Mouse (Mus musculus) thymus, adult 2 months (tissue): Measurements from ENCODE around the gene Ccnjl. TPM values are rescaled to one million over a fixed set of nuclear protein-coding genes. Genes with fewer than 3 reads are reported as not detected.

Source experiments
- DNase-seq: peaks from one replicate; pipeline ENCODE4 v3.0.0; 2021
- H3K27ac ChIP-seq: fragments of 200-500 bp; 2 replicates; pipeline ENCODE4 v1.5.1; 2012; ENCODE audit warnings: low read length, control low read depth; ENCODE audit not compliant: control insufficient read depth, insufficient read depth
- H3K27me3 ChIP-seq: fragments of 200-500 bp; 2 replicates; pipeline ENCODE4 v1.6.1; 2012; ENCODE audit warnings: mild to moderate bottlenecking, low read length, moderate library complexity, mixed read lengths; ENCODE audit not compliant: control insufficient read depth, insufficient read depth
- H3K36me3 ChIP-seq: fragments of 200-500 bp; 2 replicates; pipeline ENCODE4 v1.6.1; 2012; ENCODE audit warnings: mild to moderate bottlenecking, low read length, moderate library complexity; ENCODE audit not compliant: control insufficient read depth, insufficient read depth
- H3K4me1 ChIP-seq: fragments of 200-500 bp; replicated peaks from 2 replicates; pipeline ENCODE4 v1.6.1; 2012; ENCODE audit warnings: low read length; ENCODE audit not compliant: control insufficient read depth, insufficient read depth
- H3K4me3 ChIP-seq: fragments of 200-500 bp; 2 replicates; pipeline ENCODE4 v1.5.1; 2012; ENCODE audit warnings: mild to moderate bottlenecking, low read length, control low read depth, moderate library complexity; ENCODE audit not compliant: control insufficient read depth, insufficient read depth
- CTCF ChIP-seq: fragments of 200-500 bp; IDR thresholded peaks from 2 replicates; pipeline ENCODE4 v1.5.1; 2012; ENCODE audit warnings: mild to moderate bottlenecking, control low read depth, low read length, moderate library complexity, borderline replicate concordance; ENCODE audit not compliant: control insufficient read depth, poor library complexity, insufficient read depth; ENCODE audit errors: extremely low read depth
- POLR2A ChIP-seq: fragments of 200-500 bp; IDR thresholded peaks from 2 replicates; pipeline ENCODE4 v1.6.1; 2012; ENCODE audit warnings: mild to moderate bottlenecking, low read length, control low read depth, moderate library complexity; ENCODE audit not compliant: control insufficient read depth, poor library complexity, insufficient read depth; ENCODE audit errors: extremely low read depth
- WGBS: fragments of 180-500 bp; shearing (Covaris S2); methylation state at CpG from one replicate; pipeline ENCODE4 v1.1.7; 2018; 5-methylcytosine and 5-hydroxymethylcytosine counted together
- polyA plus RNA-seq: library from polyadenylated mRNA; depleted of rRNA; stranded (reverse); fragments of >200 nt; gene quantifications from 2 replicates; pipeline ENCODE4 v1.2.3, GENCODE M21; 2012

The Ccnjl gene
- polyA plus RNA-seq, 1 experiment, result 9.4 TPM

DNA sequence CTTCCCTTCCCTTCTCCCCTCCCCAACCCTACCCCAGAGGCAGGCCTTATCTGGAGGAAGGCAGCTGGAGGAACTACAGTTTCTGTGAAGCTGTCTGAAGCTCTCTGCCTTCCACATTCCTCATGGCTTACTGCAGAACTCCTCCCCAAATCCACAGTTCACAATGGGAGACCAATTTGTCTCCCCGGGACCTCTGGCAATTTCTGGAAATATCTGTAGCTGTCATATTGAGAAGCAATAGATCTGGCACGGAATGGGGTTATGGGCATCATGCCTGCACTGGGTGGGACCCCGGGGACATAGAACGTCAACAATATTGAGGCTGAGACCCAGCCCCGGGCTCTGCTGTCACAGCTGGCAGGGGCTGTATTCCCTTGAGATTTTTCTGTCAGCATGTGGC lies 89.3 kb downstream of the Ccnjl start:
- H3K4me1 ChIP-seq, result no peaks in the 10 kb centered on the region; the same call in 1 of the 2 replicates
- H3K27me3 ChIP-seq, result no peaks in the 10 kb centered on the region
- H3K27ac ChIP-seq, result no peak overlapping the region
- DNase-seq, result no peak
- 94% methylated on average over 5 of the region's 5 CpGs for WGBS
- no peaks in the 10 kb centered on the region for H3K36me3 ChIP-seq
- no peak overlapping the region for H3K4me3 ChIP-seq
- TF ChIP-seq CTCF (no peak), POLR2A (no peak)

DNA sequence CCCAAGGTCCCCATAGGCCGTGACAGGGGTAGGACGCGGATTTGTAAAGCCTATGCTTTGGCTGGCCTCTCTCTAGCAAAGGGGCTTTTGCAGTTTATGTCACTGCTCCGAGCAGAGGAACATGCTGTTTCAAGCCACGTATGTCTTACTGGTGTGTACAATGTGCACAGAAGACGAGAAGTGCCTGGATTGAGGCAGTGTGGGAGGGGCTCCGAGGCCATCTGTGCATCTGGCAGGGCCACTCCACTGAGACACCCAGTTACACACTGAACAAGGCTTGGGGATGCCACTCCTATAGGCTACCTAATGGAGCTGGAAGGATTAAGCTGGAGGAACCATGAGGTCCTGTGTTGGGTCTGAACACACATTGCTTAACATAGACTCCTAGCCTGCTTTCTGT lies 89.8 kb downstream of the Ccnjl start:
- Histone ChIP-seq H3K36me3 (no peaks in the 10 kb centered on the region), H3K4me1 (no peaks in the 10 kb centered on the region; the same call in 1 of the 2 replicates), H3K27ac (no peak overlapping the region), H3K4me3 (no peak overlapping the region), H3K27me3 (no peaks in the 10 kb centered on the region)
- 94% methylated on average over 7 of the region's 7 CpGs for WGBS
- no peak for DNase-seq
- no peak for TF ChIP-seq CTCF
- no peak for TF ChIP-seq POLR2A

DNA sequence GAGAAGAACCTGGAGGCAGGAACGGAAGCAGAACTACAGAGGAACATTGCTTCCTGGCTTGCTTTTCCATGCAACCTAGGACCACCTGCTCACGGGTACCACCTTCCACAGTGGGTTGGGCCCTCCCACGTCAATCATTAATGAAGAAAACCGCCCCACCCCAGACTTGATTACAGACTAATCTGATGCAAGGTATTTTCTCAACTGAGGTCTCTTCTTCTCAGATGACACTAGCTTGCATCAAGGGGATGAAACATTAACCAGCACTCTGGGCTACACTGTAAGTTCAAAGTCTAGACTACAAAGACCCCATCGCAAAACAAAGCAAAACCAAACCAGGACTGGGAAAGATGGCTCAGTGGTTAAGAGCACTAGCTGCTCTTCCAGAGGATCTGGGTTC lies 93.2 kb downstream of the Ccnjl start:
- 92% methylated on average over 5 of the region's 5 CpGs for WGBS
- Histone ChIP-seq H3K27ac (no peak overlapping the region), H3K4me1 (no peaks in the 10 kb centered on the region; the same call in 1 of the 2 replicates), H3K4me3 (no peak overlapping the region), H3K36me3 (no peaks in the 10 kb centered on the region), H3K27me3 (no peaks in the 10 kb centered on the region)
- TF ChIP-seq POLR2A (no peak), CTCF (no peak)
- no peak for DNase-seq

DNA sequence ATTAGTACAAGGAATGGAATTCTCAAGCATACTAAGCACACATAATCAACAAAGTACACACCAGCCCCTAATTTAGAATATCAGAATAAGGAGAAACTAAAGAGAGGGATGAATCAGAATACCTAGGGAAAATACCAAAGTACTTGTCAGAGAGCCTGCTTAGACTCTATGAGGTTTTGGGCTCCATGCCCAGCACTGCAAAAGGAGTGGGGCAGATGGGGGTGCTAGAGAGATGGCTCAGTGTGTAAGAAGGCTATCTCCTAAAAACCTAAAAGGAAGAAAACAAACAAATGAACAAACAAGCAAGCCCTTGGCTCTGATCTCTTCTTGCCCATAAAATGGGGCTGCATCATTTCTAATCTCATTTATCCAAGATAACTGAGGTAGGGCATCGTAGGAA lies 95.8 kb downstream of the Ccnjl start:
- no peak overlapping the region for H3K4me3 ChIP-seq
- no peaks in the 10 kb centered on the region for H3K27me3 ChIP-seq
- DNase-seq, result no peak
- no peaks in the 10 kb centered on the region for H3K4me1 ChIP-seq
- 97% methylated on average over 1 of the region's 1 CpGs for WGBS
- TF ChIP-seq CTCF (no peak), POLR2A (no peak)
- H3K36me3 ChIP-seq, result no peaks in the 10 kb centered on the region
- no peak overlapping the region for H3K27ac ChIP-seq

GRCm38 (mm10) chr11:43626300-43626926 lies 97.8 kb downstream of the Ccnjl start:
- Histone ChIP-seq H3K36me3 (no peaks in the 10 kb centered on the region), H3K4me1 (no peaks in the 10 kb centered on the region), H3K27ac (no peak overlapping the region), H3K27me3 (no peaks in the 10 kb centered on the region), H3K4me3 (no peak overlapping the region)
- WGBS, result 66% methylated on average over 12 of the region's 12 CpGs
- DNase-seq, result no peak
- TF ChIP-seq POLR2A (no peak), CTCF (no peak)

GRCm38 (mm10) chr11:43626927-43627645 lies 98.5 kb downstream of the Ccnjl start:
- Histone ChIP-seq H3K36me3 (no peaks in the 10 kb centered on the region), H3K4me3 (no peak overlapping the region), H3K4me1 (no peaks in the 10 kb centered on the region), H3K27me3 (no peaks in the 10 kb centered on the region), H3K27ac (no peak overlapping the region)
- TF ChIP-seq CTCF (no peak), POLR2A (no peak)
- no peak for DNase-seq
- WGBS, result 91% methylated on average over 18 of the region's 18 CpGs
